10 mouse cellular contexts compared by ENCODE assay signal in the genomic region with DNA sequence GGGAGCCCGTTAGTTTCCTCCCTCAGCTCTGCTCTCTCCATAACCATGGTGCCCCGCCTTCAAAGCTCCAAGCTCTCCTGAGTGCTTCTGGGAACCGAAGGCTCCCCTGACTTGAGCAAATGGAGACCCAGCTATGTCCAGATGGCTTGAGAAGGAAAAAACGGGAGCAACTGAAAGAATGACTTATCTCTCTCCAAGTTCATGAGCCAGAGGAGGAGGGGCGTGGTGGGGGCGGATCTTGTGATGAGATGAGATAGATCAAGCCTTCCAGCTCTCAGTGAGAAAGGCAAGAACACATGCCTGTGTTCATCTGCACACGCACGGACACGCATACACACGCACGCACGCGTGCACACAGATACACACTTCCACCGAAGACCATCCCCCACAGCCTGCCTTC. TPM values are rescaled to one million over a fixed set of nuclear protein-coding genes. Genes with fewer than 3 reads are reported as not detected.
DNase-seq lines count a peak whose midpoint lies in the region; ATAC-seq and TF ChIP-seq lines count a peak whose summit lies in the region.
"Had no signal": no experiment of that assay in that cellular context is flagged by ENCODE, and none has a peak within 500 bp of the region (broad histone marks: within the 10 kb centered on the region; RNA-seq: fewer than 3 reads in every experiment).

No protein-coding gene starts in this region.

- no peaks in the 10 kb centered on the region for H3K9me3 ChIP-seq in heart, embryonic 12.5 days (replicated peaks)
- no peaks in the 10 kb centered on the region for H3K9me3 ChIP-seq in lung, postnatal 0 days (ENCODE audit: low read length)
- H3K9me3 ChIP-seq in limb, embryonic 15.5 days: no peaks in the 10 kb centered on the region
- no peaks in the 10 kb centered on the region for H3K9me3 ChIP-seq in liver, postnatal 0 days (ENCODE audit: low read length)
- H3K9me3 ChIP-seq in forebrain, embryonic 12.5 days: no peaks in the 10 kb centered on the region

- H3K36me3 ChIP-seq in heart, embryonic 12.5 days: no peaks in the 10 kb centered on the region
- no peaks in the 10 kb centered on the region for H3K36me3 ChIP-seq in lung, postnatal 0 days (ENCODE audit: insufficient read depth, low read length)
- no peaks in the 10 kb centered on the region for H3K36me3 ChIP-seq in limb, embryonic 15.5 days
- no peaks in the 10 kb centered on the region for H3K36me3 ChIP-seq in liver, postnatal 0 days (replicated peaks; ENCODE audit: insufficient read depth, low read length)
- no peaks in the 10 kb centered on the region for H3K36me3 ChIP-seq in forebrain, embryonic 12.5 days (replicated peaks)

- ATAC-seq in heart, embryonic 12.5 days (ENCODE audit: insufficient number of reproducible peaks, low FRiP score): no peak
- no peak; the same call in 1 of the 2 replicates for ATAC-seq in lung, postnatal 0 days
- peak; percentile 22; the same call in 1 of the 2 replicates for ATAC-seq in limb, embryonic 15.5 days (ENCODE audit: insufficient number of reproducible peaks, low FRiP score, low TSS enrichment, low read depth)
- ATAC-seq in liver, postnatal 0 days: no peak
- no peak for ATAC-seq in forebrain, embryonic 12.5 days (ENCODE audit: low FRiP score)

- H3K4me2 ChIP-seq in heart, embryonic 12.5 days: peak overlapping the region; percentile 39
- no peak overlapping the region; the same call in 1 of the 2 replicates for H3K4me2 ChIP-seq in lung, postnatal 0 days (replicated peaks; ENCODE audit: low read depth, low read length)
- no peak overlapping the region for H3K4me2 ChIP-seq in limb, embryonic 15.5 days
- H3K4me2 ChIP-seq in liver, postnatal 0 days (ENCODE audit: low read depth, low read length): no peak overlapping the region
- no peak overlapping the region for H3K4me2 ChIP-seq in forebrain, embryonic 12.5 days

- 62% methylated on average over 14 of the region's 14 CpGs for WGBS in heart, embryonic 12.5 days
- WGBS in lung, postnatal 0 days: 47% methylated on average over 14 of the region's 14 CpGs
- 63% methylated on average over 14 of the region's 14 CpGs for WGBS in lung, adult 2 months
- 61% methylated on average over 14 of the region's 14 CpGs for WGBS in limb, embryonic 15.5 days
- WGBS in liver, postnatal 0 days (ENCODE audit: insufficient replicate concordance): 60% methylated on average over 14 of the region's 14 CpGs
- WGBS in forebrain, embryonic 12.5 days: 78% methylated on average over 14 of the region's 14 CpGs

- intact Hi-C loops in heart, postnatal 36 days (cut with DNase I): no loop called here

- no peak for DNase-seq in heart, postnatal 36 days
- DNase-seq in lung, postnatal 0 days (ENCODE audit: low spot score): peak; percentile 36
- no peak for DNase-seq in lung, adult 2 months
- DNase-seq in adrenal gland, postnatal 36 days: peak; percentile 27 to 42
- DNase-seq in liver, postnatal 0 days: no peak
- DNase-seq: heart, adult 2 months had no signal

- TF ChIP-seq CTCF in lung, postnatal 0 days (IDR thresholded peaks at IDR 0.05): no peak
- TF ChIP-seq CTCF in lung, adult 2 months (IDR thresholded peaks at IDR 0.05; ENCODE audit: insufficient read depth, low read length): no peak
- TF ChIP-seq CTCF in liver, postnatal 0 days (IDR thresholded peaks at IDR 0.05; ENCODE audit: low read depth): no peak

- no peak overlapping the region for H3K4me3 ChIP-seq in heart, embryonic 12.5 days
- no peak overlapping the region for H3K4me3 ChIP-seq in lung, postnatal 0 days (ENCODE audit: low read depth, low read length)
- no peak overlapping the region for H3K4me3 ChIP-seq in lung, adult 2 months (replicated peaks; ENCODE audit: extremely low read depth, low read depth, low read length)
- H3K4me3 ChIP-seq in limb, embryonic 15.5 days: no peak overlapping the region
- H3K4me3 ChIP-seq in liver, postnatal 0 days (ENCODE audit: low read depth, low read length): no peak overlapping the region
- H3K4me3 ChIP-seq in forebrain, embryonic 12.5 days (replicated peaks): no peak overlapping the region
- H3K4me3 ChIP-seq: heart, adult 2 months had no signal

- no peak overlapping the region for H3K27ac ChIP-seq in heart, embryonic 12.5 days (ENCODE audit: poor library complexity, severe bottlenecking)
- no peak overlapping the region for H3K27ac ChIP-seq in lung, postnatal 0 days (ENCODE audit: low read length)
- no peak overlapping the region for H3K27ac ChIP-seq in limb, embryonic 15.5 days
- no peak overlapping the region for H3K27ac ChIP-seq in liver, postnatal 0 days (ENCODE audit: low read depth)
- no peak overlapping the region for H3K27ac ChIP-seq in forebrain, embryonic 12.5 days
- H3K27ac ChIP-seq: heart, adult 2 months had no signal

- H3K4me1 ChIP-seq in heart, embryonic 12.5 days (replicated peaks): peaks cover 30% of the 10 kb centered on the region
- no peaks in the 10 kb centered on the region for H3K4me1 ChIP-seq in lung, postnatal 0 days (ENCODE audit: insufficient read depth, low read depth, low read length)
- H3K4me1 ChIP-seq in lung, adult 2 months (ENCODE audit: control insufficient read depth, insufficient read depth, low read length): no peaks in the 10 kb centered on the region
- peaks cover 25% of the 10 kb centered on the region for H3K4me1 ChIP-seq in limb, embryonic 15.5 days
- H3K4me1 ChIP-seq in liver, postnatal 0 days (ENCODE audit: insufficient read depth): peaks cover 3% of the 10 kb centered on the region; the same call in 1 of the 2 replicates
- peaks cover 25% of the 10 kb centered on the region for H3K4me1 ChIP-seq in forebrain, embryonic 12.5 days

- no peak for TF ChIP-seq POLR2A in lung, adult 2 months (IDR thresholded peaks at IDR 0.05; ENCODE audit: borderline replicate concordance, extremely low read depth, low read depth, low read length)

- no peak overlapping the region for H3K9ac ChIP-seq in heart, embryonic 12.5 days
- H3K9ac ChIP-seq in lung, postnatal 0 days (replicated peaks; ENCODE audit: low read depth): no peak overlapping the region
- H3K9ac ChIP-seq in limb, embryonic 15.5 days: no peak overlapping the region
- no peak overlapping the region for H3K9ac ChIP-seq in liver, postnatal 0 days (replicated peaks)
- H3K9ac ChIP-seq in forebrain, embryonic 12.5 days: no peak overlapping the region

- peaks cover 15% of the 10 kb centered on the region for H3K27me3 ChIP-seq in heart, embryonic 12.5 days (replicated peaks)
- H3K27me3 ChIP-seq in lung, postnatal 0 days (replicated peaks; ENCODE audit: insufficient read depth, low read length): no peaks in the 10 kb centered on the region
- no peaks in the 10 kb centered on the region for H3K27me3 ChIP-seq in limb, embryonic 15.5 days
- no peaks in the 10 kb centered on the region for H3K27me3 ChIP-seq in liver, postnatal 0 days (ENCODE audit: insufficient read depth, low read length)
- H3K27me3 ChIP-seq in forebrain, embryonic 12.5 days: no peaks in the 10 kb centered on the region; the same call in 1 of the 2 replicates
- H3K27me3 ChIP-seq: CH12.LX had no signal

- no peak for TF ChIP-seq EP300 in lung, postnatal 0 days (IDR thresholded peaks at IDR 0.05)
- no peak for TF ChIP-seq EP300 in liver, postnatal 0 days (IDR thresholded peaks at IDR 0.05; ENCODE audit: low read depth)

RNA-seq across cellular contexts. Expression of gene Meltf, which starts 4.7 kb away (rescaled TPM):
- 0.09 and 0.15 TPM in 2 replicates for polyA plus RNA-seq in heart, embryonic 12.5 days (2016; fragmentation: Nextera tagmentation; extraction: Ambion mirVana)
- total RNA-seq in heart, postnatal 36 days (2021): not detected
- polyA plus RNA-seq in lung, postnatal 0 days (2015; fragmentation: Nextera tagmentation; extraction: Ambion mirVana): 0.04 TPM in 1 of 2 replicates, not detected in the other
- 0.09 and 0.28 TPM in 2 replicates for polyA plus RNA-seq in lung, adult 2 months (2012; rRNA removed)
- not detected for total RNA-seq in adrenal gland, postnatal 36 days (2021)
- 5.2 and 5.5 TPM in 2 replicates for polyA plus RNA-seq in limb, embryonic 15.5 days (2015; fragmentation: Nextera tagmentation; extraction: Ambion mirVana)
- polyA plus RNA-seq in liver, postnatal 0 days (2015; fragmentation: Nextera tagmentation; extraction: Ambion mirVana): 0.12 and 0.14 TPM in 2 replicates
- 0.09 TPM in 2 replicates for polyA plus RNA-seq in forebrain, embryonic 12.5 days (2016; fragmentation: Nextera tagmentation; extraction: Ambion mirVana)
- total RNA-seq: heart, adult 2 months had no signal

RNA-seq across cellular contexts. Expression of gene Pigz, which starts 50.3 kb away (rescaled TPM):
- polyA plus RNA-seq in heart, embryonic 12.5 days (2016; fragmentation: Nextera tagmentation; extraction: Ambion mirVana): 0.32 and 0.52 TPM in 2 replicates
- 1 to 10 TPM in 1 of 2 experiments, under 1 TPM in 1; 0.81 to 2.0 TPM for total RNA-seq in heart, postnatal 36 days (2021)
- 0.30 and 0.63 TPM in 2 replicates for polyA plus RNA-seq in lung, postnatal 0 days (2015; fragmentation: Nextera tagmentation; extraction: Ambion mirVana)
- polyA plus RNA-seq in lung, adult 2 months (2012; rRNA removed): 4.8 and 5.5 TPM in 2 replicates
- total RNA-seq in adrenal gland, postnatal 36 days (2021): 1 to 10 TPM in 1 of 2 experiments, under 1 TPM in 1; 0.23 to 1.0 TPM
- polyA plus RNA-seq in limb, embryonic 15.5 days (2015; fragmentation: Nextera tagmentation; extraction: Ambion mirVana): 0.49 and 0.91 TPM in 2 replicates
- 0.18 and 0.47 TPM in 2 replicates for polyA plus RNA-seq in liver, postnatal 0 days (2015; fragmentation: Nextera tagmentation; extraction: Ambion mirVana)
- 1.1 and 1.5 TPM in 2 replicates for polyA plus RNA-seq in forebrain, embryonic 12.5 days (2016; fragmentation: Nextera tagmentation; extraction: Ambion mirVana)

Comparison
In these comparisons a context has a peak if more than half of its experiments do, and no peak if none do; other contexts are left out.
1. DNase-seq: peak in lung, postnatal 0 days (single experiment) and adrenal gland, postnatal 36 days (2 of 2); none in heart, postnatal 36 days (0 of 2), lung, adult 2 months (single experiment) and liver, postnatal 0 days (single experiment).